Mouse (Mus musculus) cerebellum, adult 2 months (tissue): Measurements from ENCODE around the gene Cblb.

Experiments
- CTCF ChIP-seq: fragments of 200-500 bp; IDR thresholded peaks from 2 replicates; pipeline ENCODE4 v1.5.1; 2011; ENCODE audit warnings: low read depth, mild to moderate bottlenecking, control low read depth, low read length, moderate library complexity, borderline replicate concordance; ENCODE audit not compliant: insufficient read depth
- POLR2A ChIP-seq: fragments of 200-500 bp; IDR thresholded peaks from 2 replicates; pipeline ENCODE4 v1.6.1; 2011; ENCODE audit warnings: low read length, control low read depth, borderline replicate concordance; ENCODE audit not compliant: insufficient read depth

DNA sequence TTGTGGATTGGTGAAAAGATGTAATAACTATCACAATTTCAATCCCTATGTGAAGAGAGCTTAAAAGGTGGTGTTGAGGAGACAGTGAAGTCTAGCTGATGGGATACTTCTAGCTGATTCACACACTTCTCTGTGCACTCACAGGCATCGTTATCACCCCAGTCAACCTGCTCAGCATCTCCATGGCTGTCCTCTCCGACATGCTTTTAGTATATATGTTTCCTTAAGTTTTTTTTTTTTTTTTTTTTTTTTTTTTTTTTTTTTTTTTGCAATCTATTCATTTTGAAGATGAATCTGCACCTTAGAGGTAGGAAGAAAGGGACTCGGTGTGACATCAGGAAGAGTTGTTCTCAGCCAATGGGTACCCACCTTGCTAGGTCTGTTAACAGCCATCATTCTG is 112.8 kb downstream of the Cblb start:
- TF ChIP-seq CTCF: no peak
- no peak for TF ChIP-seq POLR2A
